Mouse (Mus musculus) myocyte (in vitro differentiated cells): ENCODE data around the gene Cyp21a1. TPM values are rescaled to one million over a fixed set of nuclear protein-coding genes. Genes with fewer than 3 reads are reported as not detected.

ENCODE experiments used
- H3K27me3 ChIP-seq: one replicate; pipeline ENCODE4 v1.6.1; 2011; ENCODE audit not compliant: control insufficient read depth, insufficient read depth, insufficient read length
- H3K36me3 ChIP-seq: one replicate; pipeline ENCODE4 v1.6.1; 2011; ENCODE audit not compliant: control insufficient read depth, insufficient read depth
- H3K4me2 ChIP-seq: one replicate; pipeline ENCODE4 v1.6.1; 2011; ENCODE audit warnings: low read depth, control low read depth
- H3K4me3 ChIP-seq: one replicate; pipeline ENCODE4 v1.5.1; 2011; ENCODE audit warnings: mild to moderate bottlenecking, control low read depth, moderate library complexity
- H3K79me2 ChIP-seq: one replicate; pipeline ENCODE4 v1.6.1; 2011; ENCODE audit not compliant: control insufficient read depth, insufficient read depth
- H3ac ChIP-seq: one replicate; pipeline ENCODE4 v1.6.1; 2011; ENCODE audit not compliant: control insufficient read depth, insufficient read length
- CEBPB ChIP-seq: IDR thresholded peaks from 2 replicates; pipeline ENCODE4 v1.6.1; 2011; ENCODE audit warnings: mild to moderate bottlenecking, moderate library complexity; ENCODE audit not compliant: poor library complexity, insufficient read depth, severe bottlenecking
- E2F4 ChIP-seq: IDR thresholded peaks from one replicate; pipeline ENCODE4 v1.6.1; 2011; ENCODE audit warnings: mild to moderate bottlenecking, control low read depth, moderate library complexity; ENCODE audit not compliant: insufficient read depth
- MAX ChIP-seq: IDR thresholded peaks from one replicate; pipeline ENCODE4 v1.6.1; 2011; ENCODE audit warnings: low read depth, mild to moderate bottlenecking, control low read depth
- MYOD1 ChIP-seq, 3 experiments: IDR thresholded peaks; one replicate each; pipeline ENCODE4 v1.6.1; 2011; ENCODE audit warnings: control low read depth in 2 of 3, low read depth in 2 of 3, mild to moderate bottlenecking in 2 of 3, moderate library complexity in 1 of 3; ENCODE audit not compliant: insufficient read length in 2 of 3, control insufficient read depth in 1 of 3
- MYOG ChIP-seq, 3 experiments: IDR thresholded peaks; one replicate each; pipeline ENCODE4 v1.6.1; 2011; ENCODE audit warnings: control low read depth in 2 of 3, low read depth in 2 of 3, mild to moderate bottlenecking in 2 of 3; ENCODE audit not compliant: insufficient read length in 2 of 3, control insufficient read depth in 1 of 3, insufficient read depth in 1 of 3
- POLR2A ChIP-seq: IDR thresholded peaks from one replicate; pipeline ENCODE4 v1.6.1; 2011; ENCODE audit warnings: low read depth, mild to moderate bottlenecking, control low read depth, moderate library complexity; ENCODE audit not compliant: insufficient read length
- POLR2AphosphoS2 ChIP-seq: IDR thresholded peaks from one replicate; pipeline ENCODE4 v1.6.1; 2011; ENCODE audit warnings: low read depth, control low read depth; ENCODE audit not compliant: insufficient read length
- REST ChIP-seq: IDR thresholded peaks from one replicate; pipeline ENCODE4 v1.6.1; 2011; ENCODE audit warnings: mild to moderate bottlenecking, control low read depth, moderate library complexity; ENCODE audit not compliant: insufficient read depth, insufficient read length
- SRF ChIP-seq: IDR thresholded peaks from one replicate; pipeline ENCODE4 v1.6.1; 2011; ENCODE audit warnings: low read depth; ENCODE audit not compliant: control insufficient read depth, insufficient read length
- TCF12 ChIP-seq: IDR thresholded peaks from one replicate; pipeline ENCODE4 v1.6.1; 2011; ENCODE audit warnings: mild to moderate bottlenecking, control low read depth; ENCODE audit not compliant: poor library complexity, insufficient read depth, severe bottlenecking
- TCF3 ChIP-seq: IDR thresholded peaks from one replicate; pipeline ENCODE4 v1.6.1; 2011; ENCODE audit warnings: low read depth, control low read depth; ENCODE audit not compliant: insufficient read length
- USF1 ChIP-seq: IDR thresholded peaks from one replicate; pipeline ENCODE4 v1.6.1; 2011; ENCODE audit warnings: low read depth, mild to moderate bottlenecking, control low read depth, moderate library complexity
- polyA plus RNA-seq: library from polyadenylated mRNA; unstranded; fragments of >200 nt; fragmentation: generic; extraction: Trizol; gene quantifications from one replicate; pipeline ENCODE4 v1.2.1, GENCODE M21; 2012; ENCODE audit warnings: missing spikeins

Cyp21a1 gene
- polyA plus RNA-seq, 1 experiment, result not detected

DNA sequence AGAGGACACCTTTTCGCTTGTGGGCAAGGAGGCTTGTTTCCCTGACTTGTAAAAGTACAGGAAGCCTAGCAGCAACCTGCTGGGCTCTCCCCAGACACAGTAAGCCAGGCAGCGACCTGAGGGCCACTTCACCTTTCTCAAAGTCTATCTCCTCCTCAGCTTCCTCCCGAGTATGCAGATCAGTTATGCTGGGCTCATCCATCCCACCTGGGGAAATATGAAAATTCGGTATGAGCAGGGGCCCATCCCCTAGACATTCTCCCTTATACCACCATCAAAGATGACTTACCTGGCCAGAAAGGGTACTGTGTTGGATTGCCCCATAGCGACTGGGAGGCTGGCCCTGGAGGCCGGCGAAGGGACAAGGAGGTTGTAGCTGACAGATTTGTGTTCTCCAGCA is 43.3 kb upstream of the Cyp21a1 start:
- H3K4me3 ChIP-seq, result no peak overlapping the region
- H3K27me3 ChIP-seq, result no peaks in the 10 kb centered on the region
- H3K4me2 ChIP-seq, result no peak overlapping the region
- H3K36me3 ChIP-seq, result peaks cover 5% of the 10 kb centered on the region
- no peak for TF ChIP-seq E2F4
- TF ChIP-seq TCF3, result no peak
- TF ChIP-seq POLR2AphosphoS2, result no peak
- no peak for TF ChIP-seq USF1
- TF ChIP-seq CEBPB, result no peak
- TF ChIP-seq POLR2A, result no peak
- TF ChIP-seq TCF12, result no peak
- TF ChIP-seq SRF, result no peak
- no peak for TF ChIP-seq REST
- no peak for TF ChIP-seq MAX
- TF ChIP-seq MYOD1 (IDR thresholded peaks at IDR 0.05; ENCODE audit: control insufficient read depth in 1 of 3, insufficient read length in 2 of 3, low read depth in 2 of 3), result no peak
- no peak for TF ChIP-seq MYOG (IDR thresholded peaks at IDR 0.05; ENCODE audit: control insufficient read depth in 1 of 3, insufficient read depth in 1 of 3, insufficient read length in 2 of 3, low read depth in 2 of 3)
- H3ac ChIP-seq, result no peak overlapping the region
- H3K79me2 ChIP-seq, result peaks cover 12% of the 10 kb centered on the region

DNA sequence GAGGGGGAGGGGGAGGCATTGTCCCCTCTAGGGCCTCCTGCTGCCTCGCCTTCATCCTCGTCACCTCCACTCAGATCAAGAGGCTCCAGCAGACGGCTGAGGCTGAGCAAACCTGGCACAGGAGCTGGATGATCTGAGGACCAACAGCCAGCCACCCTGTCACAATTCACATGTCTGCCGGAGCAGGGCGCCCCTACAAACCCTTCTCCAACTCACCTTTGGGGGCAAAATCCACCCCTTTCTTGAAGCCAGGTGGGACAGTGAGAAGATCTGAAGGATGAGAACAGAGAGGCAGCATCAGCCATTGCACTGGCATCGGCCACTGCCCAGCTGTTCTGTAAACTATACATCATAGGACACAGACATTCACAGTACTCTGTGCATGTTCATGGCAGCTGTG is 42.8 kb upstream of the Cyp21a1 start:
- Histone ChIP-seq H3K4me3 (no peak overlapping the region), H3K4me2 (no peak overlapping the region), H3ac (no peak overlapping the region), H3K79me2 (peaks cover 12% of the 10 kb centered on the region), H3K27me3 (no peaks in the 10 kb centered on the region), H3K36me3 (peaks cover 5% of the 10 kb centered on the region)
- TF ChIP-seq CEBPB (no peak), MYOG (IDR thresholded peaks at IDR 0.05; ENCODE audit: control insufficient read depth in 1 of 3, insufficient read depth in 1 of 3, insufficient read length in 2 of 3, low read depth in 2 of 3) (no peak), MYOD1 (IDR thresholded peaks at IDR 0.05; ENCODE audit: control insufficient read depth in 1 of 3, insufficient read length in 2 of 3, low read depth in 2 of 3) (no peak), USF1 (no peak), POLR2AphosphoS2 (no peak), TCF12 (no peak), TCF3 (no peak), MAX (no peak), E2F4 (no peak), REST (no peak)

DNA sequence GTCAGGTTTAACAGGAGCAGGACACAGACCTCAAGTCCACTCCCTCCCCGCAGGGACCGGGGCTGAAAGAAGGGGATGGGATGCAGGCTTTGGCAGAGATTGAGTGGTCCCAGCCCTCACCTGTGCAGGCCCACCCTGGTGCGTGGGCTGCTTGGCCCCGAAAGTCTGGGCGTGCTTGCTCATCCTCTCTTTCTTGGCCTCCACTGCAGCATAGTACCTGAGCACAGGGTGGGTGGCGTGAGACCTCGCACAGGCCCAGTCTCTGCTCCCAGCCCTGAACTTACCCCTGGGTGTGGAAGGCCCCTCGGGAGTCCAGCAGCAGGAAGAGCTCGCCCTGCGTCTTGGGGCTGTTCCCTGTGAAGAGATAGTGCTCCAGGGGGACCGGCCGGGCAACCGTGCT is 40.5 kb upstream of the Cyp21a1 start:
- H3K79me2 ChIP-seq, result no peaks in the 10 kb centered on the region
- H3K4me3 ChIP-seq, result no peak overlapping the region
- H3K27me3 ChIP-seq, result no peaks in the 10 kb centered on the region
- TF ChIP-seq REST, result no peak
- no peak for TF ChIP-seq USF1
- no peak for TF ChIP-seq TCF12
- TF ChIP-seq SRF, result no peak
- TF ChIP-seq CEBPB, result no peak
- TF ChIP-seq TCF3, result no peak
- no peak for TF ChIP-seq MAX
- no peak for TF ChIP-seq MYOD1 (IDR thresholded peaks at IDR 0.05; ENCODE audit: control insufficient read depth in 1 of 3, insufficient read length in 2 of 3, low read depth in 2 of 3)
- TF ChIP-seq POLR2A, result no peak
- TF ChIP-seq E2F4, result no peak
- TF ChIP-seq MYOG (IDR thresholded peaks at IDR 0.05; ENCODE audit: control insufficient read depth in 1 of 3, insufficient read depth in 1 of 3, insufficient read length in 2 of 3, low read depth in 2 of 3), result no peak
- no peak for TF ChIP-seq POLR2AphosphoS2
- H3K4me2 ChIP-seq, result no peak overlapping the region
- H3K36me3 ChIP-seq, result peaks cover 10% of the 10 kb centered on the region
- H3ac ChIP-seq, result no peak overlapping the region

DNA sequence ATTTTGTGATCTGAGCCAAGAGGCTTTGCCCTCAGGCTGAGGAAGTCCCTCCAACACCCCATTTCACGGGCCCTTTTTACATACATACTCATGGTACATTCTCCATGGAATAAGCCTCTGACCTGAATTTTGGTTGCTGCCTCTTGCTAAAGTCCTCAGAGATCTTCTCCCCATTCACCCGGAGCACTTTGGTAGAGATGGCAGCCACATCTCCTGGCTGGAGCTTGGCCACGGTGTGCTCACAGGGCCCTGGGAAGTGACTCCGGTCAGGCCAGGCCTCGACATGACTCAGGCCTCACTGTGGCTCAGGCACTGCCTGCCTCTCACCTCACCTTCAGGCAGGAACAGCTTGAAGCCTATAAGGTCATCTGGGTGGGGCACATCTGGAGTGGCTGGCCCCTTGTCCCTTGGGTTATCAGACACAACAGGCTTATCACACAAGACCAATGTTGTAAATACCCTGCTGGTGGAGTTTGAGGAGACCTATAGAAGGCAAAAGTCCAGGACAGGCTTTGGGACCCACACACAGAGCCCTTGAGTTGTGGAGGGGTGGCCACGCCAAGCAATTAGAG is 36.5 kb upstream of the Cyp21a1 start:
- Histone ChIP-seq H3K79me2 (peaks cover 17% of the 10 kb centered on the region), H3K36me3 (peaks cover 5% of the 10 kb centered on the region), H3K4me3 (no peak overlapping the region), H3ac (no peak overlapping the region), H3K4me2 (no peak overlapping the region), H3K27me3 (no peaks in the 10 kb centered on the region)
- TF ChIP-seq MYOG (IDR thresholded peaks at IDR 0.05; ENCODE audit: control insufficient read depth in 1 of 3, insufficient read depth in 1 of 3, insufficient read length in 2 of 3, low read depth in 2 of 3) (no peak), POLR2AphosphoS2 (peak; percentile 26)

DNA sequence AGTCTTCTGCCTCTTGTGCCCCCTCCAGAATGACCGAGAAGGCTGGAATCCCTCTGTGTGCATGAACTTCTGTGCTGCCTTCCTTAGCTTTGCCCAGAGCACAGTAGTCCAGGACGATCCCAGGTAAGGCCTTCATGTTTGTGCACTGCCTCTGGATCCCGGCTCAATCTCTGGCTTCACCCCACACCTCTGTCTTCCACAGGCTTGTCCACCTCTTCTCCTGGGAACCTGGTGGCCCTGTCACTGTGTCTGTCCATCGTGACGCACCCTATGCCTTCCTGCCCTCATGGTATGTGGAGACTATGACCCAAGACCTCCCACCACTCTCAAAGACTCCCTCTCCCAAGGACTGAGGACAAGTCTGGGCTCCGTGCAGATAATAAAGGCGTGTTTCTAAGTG is 34.4 kb upstream of the Cyp21a1 start:
- H3K4me3 ChIP-seq, result no peak overlapping the region
- H3K36me3 ChIP-seq, result peaks cover 5% of the 10 kb centered on the region
- no peaks in the 10 kb centered on the region for H3K27me3 ChIP-seq
- no peak overlapping the region for H3K4me2 ChIP-seq
- no peak for TF ChIP-seq POLR2A
- no peak for TF ChIP-seq SRF
- no peak for TF ChIP-seq MAX
- TF ChIP-seq TCF3, result no peak
- H3K79me2 ChIP-seq, result peaks cover 33% of the 10 kb centered on the region
- H3ac ChIP-seq, result no peak overlapping the region
